Mouse (Mus musculus) hindbrain, embryonic 15.5 days (tissue): ENCODE measurements around the gene Vmn2r4. TPM values are rescaled to one million over a fixed set of nuclear protein-coding genes. Genes with fewer than 3 reads are reported as not detected.
"Not testable (repeated sequence)": the region's sequence is repeated elsewhere in the genome, so short reads cannot be mapped to it uniquely, and the experiment has no call there.

Experiments used
- ATAC-seq: fragments of 200-750 bp; cut with Nextera tagmentation; 2 replicates; pipeline ENCODE4 v1.8.0; 2017; ENCODE audit warnings: low read depth, moderate number of reproducible peaks, moderate TSS enrichment; ENCODE audit not compliant: low FRiP score
- H3K27ac ChIP-seq: fragments of 300-500 bp; sonication (generic); replicated peaks from 2 replicates; pipeline ENCODE4 v1.5.1; 2015; ENCODE audit warnings: mild to moderate bottlenecking, inconsistent platforms
- H3K27me3 ChIP-seq: fragments of 300-500 bp; sonication (generic); 2 replicates; pipeline ENCODE4 v1.6.1; 2015; ENCODE audit warnings: control low read depth, inconsistent platforms
- H3K36me3 ChIP-seq: fragments of 300-500 bp; sonication (generic); 2 replicates; pipeline ENCODE4 v1.6.1; 2015; ENCODE audit warnings: control low read depth, inconsistent platforms
- H3K4me1 ChIP-seq: fragments of 300-500 bp; sonication (generic); replicated peaks from 2 replicates; pipeline ENCODE4 v1.6.1; 2015; ENCODE audit warnings: control low read depth, inconsistent platforms
- H3K4me2 ChIP-seq: fragments of 300-500 bp; sonication (generic); 2 replicates; pipeline ENCODE4 v1.6.1; 2015; ENCODE audit warnings: moderate library complexity, mild to moderate bottlenecking, inconsistent platforms
- H3K4me3 ChIP-seq: fragments of 300-500 bp; sonication (generic); 2 replicates; pipeline ENCODE4 v1.5.1; 2015; ENCODE audit warnings: mild to moderate bottlenecking, inconsistent platforms
- H3K9ac ChIP-seq: fragments of 300-500 bp; sonication (generic); 2 replicates; pipeline ENCODE4 v1.6.1; 2015; ENCODE audit warnings: inconsistent platforms
- H3K9me3 ChIP-seq: fragments of 300-500 bp; sonication (generic); 2 replicates; pipeline ENCODE4 v1.6.1; 2016; ENCODE audit warnings: control low read depth, inconsistent platforms
- WGBS: fragments of 180-500 bp; shearing (Covaris S2); methylation state at CpG from one replicate; pipeline ENCODE4 v1.1.7; 2015; 5-methylcytosine and 5-hydroxymethylcytosine counted together
- polyA plus RNA-seq: library from polyadenylated mRNA; unstranded; fragments of >200 nt; fragmentation: Nextera tagmentation; extraction: Ambion mirVana; gene quantifications from 2 replicates; pipeline ENCODE4 v1.2.1, GENCODE M21; 2015

The Vmn2r4 gene
- polyA plus RNA-seq: not detected in 2 replicates

GRCm38 (mm10) chr3:64415268-64415667 is at the start of gene Vmn2r4:
Gene Vmn2r4 (minus strand): TSS chr3:64415368.
- not testable (repeated sequence) for H3K9ac ChIP-seq, H3K9me3 ChIP-seq, H3K4me3 ChIP-seq, H3K27ac ChIP-seq, H3K4me2 ChIP-seq, H3K36me3 ChIP-seq, H3K4me1 ChIP-seq, ATAC-seq, H3K27me3 ChIP-seq
- 88% methylated on average over 3 of the region's 3 CpGs for WGBS

GRCm38 (mm10) chr3:64434261-64434660 is 19.1 kb upstream of the Vmn2r4 start:
- H3K4me1 ChIP-seq, H3K4me2 ChIP-seq, H3K9me3 ChIP-seq, H3K27ac ChIP-seq, ATAC-seq, H3K9ac ChIP-seq, H3K27me3 ChIP-seq, H3K36me3 ChIP-seq, H3K4me3 ChIP-seq: not testable (repeated sequence)
- WGBS: 93% methylated on average over 7 of the region's 7 CpGs

GRCm38 (mm10) chr3:64428117-64428798 is 13.1 kb upstream of the Vmn2r4 start:
- not testable (repeated sequence) for H3K36me3 ChIP-seq, H3K9ac ChIP-seq, H3K4me1 ChIP-seq, H3K9me3 ChIP-seq, H3K27me3 ChIP-seq, H3K4me3 ChIP-seq, H3K4me2 ChIP-seq, H3K27ac ChIP-seq
- peak; percentile 65 for ATAC-seq
- 56% methylated on average over 6 of the region's 6 CpGs for WGBS

- not testable (repeated sequence) for H3K4me2 ChIP-seq, H3K4me3 ChIP-seq, H3K9ac ChIP-seq, H3K9me3 ChIP-seq, H3K36me3 ChIP-seq, H3K27me3 ChIP-seq, H3K4me1 ChIP-seq, ATAC-seq, H3K27ac ChIP-seq
- 92% methylated on average over 1 of the region's 1 CpGs for WGBS
Observed at GRCm38 (mm10) chr3:64422141-64422540, 7.0 kb upstream of the Vmn2r4 start.

- H3K4me3 ChIP-seq, H3K9me3 ChIP-seq, H3K27me3 ChIP-seq, H3K9ac ChIP-seq, H3K4me1 ChIP-seq, H3K27ac ChIP-seq, H3K4me2 ChIP-seq, ATAC-seq, H3K36me3 ChIP-seq: not testable (repeated sequence)
- 65% methylated on average over 1 of the region's 1 CpGs for WGBS
Observed at GRCm38 (mm10) chr3:64417477-64417876, 2.3 kb upstream of the Vmn2r4 start.

GRCm38 (mm10) chr3:64414253-64414652 is 915 bp downstream of the Vmn2r4 start:
- H3K4me3 ChIP-seq: not testable (repeated sequence)

GRCm38 (mm10) chr3:64359286-64360035 is 55.7 kb downstream of the Vmn2r4 start:
- Histone ChIP-seq H3K9me3 (no peaks in the 10 kb centered on the region), H3K36me3 (no peaks in the 10 kb centered on the region), H3K9ac (no peak overlapping the region), H3K4me3 (no peak overlapping the region), H3K27me3 (no peaks in the 10 kb centered on the region), H3K27ac (no peak overlapping the region), H3K4me1 (no peaks in the 10 kb centered on the region), H3K4me2 (no peak overlapping the region)
- ATAC-seq: no peak
- WGBS: 53% methylated on average over 2 of the region's 2 CpGs

More at GRCm38 (mm10) chr3:64414253-64414652, 915 bp downstream of the Vmn2r4 start:
- not testable (repeated sequence) for H3K4me1 ChIP-seq, ATAC-seq, H3K27me3 ChIP-seq, H3K27ac ChIP-seq, H3K36me3 ChIP-seq, H3K4me2 ChIP-seq, H3K9me3 ChIP-seq, H3K9ac ChIP-seq

Other genes with a start within 250 kb of the Vmn2r4 start
- not detected in 2 replicates for gene Vmn2r3, start 125.7 kb downstream of the Vmn2r4 start, polyA plus RNA-seq
- gene Vmn2r5, start 94.5 kb upstream of the Vmn2r4 start, polyA plus RNA-seq: not detected in 2 replicates
- not detected in 2 replicates for gene Vmn2r6, start 150.5 kb upstream of the Vmn2r4 start, polyA plus RNA-seq